Mouse (Mus musculus) C2C12 (cell line): Measurements from ENCODE around the gene Pou3f4.

Experiments
- CTCF ChIP-seq: IDR thresholded peaks from one replicate; pipeline ENCODE4 v1.5.1; 2011; ENCODE audit not compliant: control insufficient read depth, insufficient read depth, insufficient read length
- MAX ChIP-seq: IDR thresholded peaks from one replicate; pipeline ENCODE4 v1.6.1; 2011; ENCODE audit warnings: mild to moderate bottlenecking, control low read depth
- USF1 ChIP-seq: IDR thresholded peaks from one replicate; pipeline ENCODE4 v1.6.1; 2011; ENCODE audit warnings: low read depth, mild to moderate bottlenecking, control low read depth, moderate library complexity

DNA sequence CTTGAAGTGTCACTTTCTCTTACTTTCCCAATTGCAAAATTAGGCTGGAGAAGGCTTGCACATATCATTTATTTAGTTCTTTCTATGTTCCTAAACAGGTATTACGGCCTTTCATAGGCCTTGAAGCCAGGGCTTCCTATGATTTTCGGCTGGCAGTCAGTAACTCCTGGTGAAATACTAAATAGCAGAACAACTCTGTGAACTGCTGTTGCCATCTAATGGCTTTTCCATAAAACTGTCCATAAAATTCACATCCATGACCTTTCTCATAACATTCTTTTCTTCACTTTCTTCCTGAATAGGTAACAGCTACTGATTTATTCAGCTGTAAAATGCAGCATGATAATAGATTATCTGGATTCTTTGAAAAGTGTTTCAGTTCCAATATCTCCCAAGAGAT, 23.4 kb downstream of the Pou3f4 start:
- TF ChIP-seq MAX (no peak), CTCF (no peak), USF1 (no peak)
